Mouse (Mus musculus): ENCODE data around the gene Fam89b. TPM values are rescaled to one million over a fixed set of nuclear protein-coding genes. Genes with fewer than 3 reads are reported as not detected.

The Fam89b gene
- polyA plus RNA-seq, 1 experiment from 2014 or later, result 116 TPM

- Histone ChIP-seq H3K4me1 (ENCODE audit: insufficient read depth) (peaks cover 37% of the 10 kb centered on the region), H3K9ac (peak overlapping the region; percentile 91), H3K36me3 (ENCODE audit: insufficient read depth) (peaks cover 29% of the 10 kb centered on the region; the same call in 1 of the 2 replicates), H3K27me3 (ENCODE audit: insufficient read depth, low read length) (no peaks in the 10 kb centered on the region), H3K4me2 (peak overlapping the region; percentile 92), H3K4me3 (ENCODE audit: low read depth, low read length) (peak overlapping the region; percentile 83), H3K9me3 (ENCODE audit: low read depth, low read length) (no peaks in the 10 kb centered on the region), H3K27ac (ENCODE audit: low read depth) (peak overlapping the region; percentile 48)
- no peak for DNase-seq
- 72% methylated on average over 15 of the region's 15 CpGs for WGBS
- no peak for TF ChIP-seq CTCF (IDR thresholded peaks at IDR 0.05; ENCODE audit: low read depth)
- no peak for ATAC-seq (ENCODE audit: insufficient read depth)
Observed at GRCm38 (mm10) chr19:5726961-5727578, 2.4 kb downstream of the Fam89b start.

- ATAC-seq (ENCODE audit: insufficient read depth) (peak; percentile 21; the same call in 1 of the 2 replicates), DNase-seq (peak; percentile 82)
- TF ChIP-seq CTCF (IDR thresholded peaks at IDR 0.05; ENCODE audit: low read depth), result no peak
- no peaks in the 10 kb centered on the region for H3K9me3 ChIP-seq (ENCODE audit: low read depth, low read length)
- H3K27ac ChIP-seq (ENCODE audit: low read depth), result peak within 1 kb of the TSS; percentile 86
- H3K4me2 ChIP-seq, result peak within 1 kb of the TSS; percentile 92
- peaks cover 40% of the 10 kb centered on the region for H3K36me3 ChIP-seq (ENCODE audit: insufficient read depth)
- H3K27me3 ChIP-seq (ENCODE audit: insufficient read depth, low read length), result no peaks in the 10 kb centered on the region
- peak within 1 kb of the TSS; percentile 83 for H3K4me3 ChIP-seq (ENCODE audit: low read depth, low read length)
- WGBS, result 8% methylated on average over 48 of the region's 49 CpGs
- peaks cover 32% of the 10 kb centered on the region for H3K4me1 ChIP-seq (ENCODE audit: insufficient read depth)
- peak within 1 kb of the TSS; percentile 76 for H3K9ac ChIP-seq
Observed at GRCm38 (mm10) chr19:5725767-5726515, 3.5 kb downstream of the Fam89b start, which contains the start of gene Ehbp1l1. Gene Ehbp1l1 (minus strand): TSS chr19:5726317.

GRCm38 (mm10) chr19:5725029-5725707 lies 4.3 kb downstream of the Fam89b start:
- no peak for ATAC-seq (ENCODE audit: insufficient read depth)
- peaks cover 28% of the 10 kb centered on the region for H3K4me1 ChIP-seq (ENCODE audit: insufficient read depth)

GRCm38 (mm10) chr19:5724549-5724941 lies 4.9 kb downstream of the Fam89b start:
- no peak for ATAC-seq (ENCODE audit: insufficient read depth)
- Histone ChIP-seq H3K4me3 (ENCODE audit: low read depth, low read length) (peak overlapping the region; percentile 83), H3K9me3 (ENCODE audit: low read depth, low read length) (no peaks in the 10 kb centered on the region), H3K4me2 (peak overlapping the region; percentile 92), H3K4me1 (ENCODE audit: insufficient read depth) (peaks cover 28% of the 10 kb centered on the region), H3K27me3 (ENCODE audit: insufficient read depth, low read length) (no peaks in the 10 kb centered on the region), H3K9ac (peak overlapping the region; percentile 76), H3K36me3 (ENCODE audit: insufficient read depth) (peaks cover 51% of the 10 kb centered on the region), H3K27ac (ENCODE audit: low read depth) (peak overlapping the region; percentile 86)
- peak; percentile 57 for DNase-seq
- TF ChIP-seq CTCF (IDR thresholded peaks at IDR 0.05; ENCODE audit: low read depth), result no peak
- 57% methylated on average over 7 of the region's 7 CpGs for WGBS

More at GRCm38 (mm10) chr19:5725029-5725707, 4.3 kb downstream of the Fam89b start:
- Histone ChIP-seq H3K27ac (ENCODE audit: low read depth) (peak overlapping the region; percentile 86), H3K9ac (peak overlapping the region; percentile 76), H3K27me3 (ENCODE audit: insufficient read depth, low read length) (no peaks in the 10 kb centered on the region), H3K4me3 (ENCODE audit: low read depth, low read length) (peak overlapping the region; percentile 83), H3K4me2 (peak overlapping the region; percentile 92), H3K9me3 (ENCODE audit: low read depth, low read length) (no peaks in the 10 kb centered on the region), H3K36me3 (ENCODE audit: insufficient read depth) (peaks cover 45% of the 10 kb centered on the region)
- no peak for TF ChIP-seq CTCF (IDR thresholded peaks at IDR 0.05; ENCODE audit: low read depth)
- WGBS, result 60% methylated on average over 12 of the region's 12 CpGs
- peak; percentile 57 for DNase-seq

- WGBS, result 62% methylated on average over 4 of the region's 4 CpGs
- Histone ChIP-seq H3K27ac (ENCODE audit: low read depth) (peak overlapping the region; percentile 86; the same call in 1 of the 2 replicates), H3K9me3 (ENCODE audit: low read depth, low read length) (no peaks in the 10 kb centered on the region), H3K4me1 (ENCODE audit: insufficient read depth) (peaks cover 28% of the 10 kb centered on the region), H3K4me3 (ENCODE audit: low read depth, low read length) (peak overlapping the region; percentile 83), H3K36me3 (ENCODE audit: insufficient read depth) (peaks cover 56% of the 10 kb centered on the region), H3K4me2 (peak overlapping the region; percentile 92), H3K27me3 (ENCODE audit: insufficient read depth, low read length) (no peaks in the 10 kb centered on the region), H3K9ac (peak overlapping the region; percentile 76)
- ATAC-seq (ENCODE audit: insufficient read depth) (no peak), DNase-seq (no peak)
- no peak for TF ChIP-seq CTCF (IDR thresholded peaks at IDR 0.05; ENCODE audit: low read depth)
Observed at GRCm38 (mm10) chr19:5723934-5724548, 5.4 kb downstream of the Fam89b start.

GRCm38 (mm10) chr19:5722848-5723425 lies 6.5 kb downstream of the Fam89b start:
- no peak overlapping the region for H3K4me3 ChIP-seq (ENCODE audit: low read depth, low read length)
- no peak overlapping the region; the same call in 1 of the 2 replicates for H3K4me2 ChIP-seq
- H3K9ac ChIP-seq, result no peak overlapping the region
- no peak overlapping the region for H3K27ac ChIP-seq (ENCODE audit: low read depth)
- DNase-seq (no peak), ATAC-seq (ENCODE audit: insufficient read depth) (no peak)
- no peak for TF ChIP-seq CTCF (IDR thresholded peaks at IDR 0.05; ENCODE audit: low read depth)
- H3K4me1 ChIP-seq (ENCODE audit: insufficient read depth), result peaks cover 20% of the 10 kb centered on the region; the same call in 1 of the 2 replicates
- no peaks in the 10 kb centered on the region for H3K9me3 ChIP-seq (ENCODE audit: low read depth, low read length)
- WGBS, result 84% methylated on average over 7 of the region's 7 CpGs
- no peaks in the 10 kb centered on the region for H3K27me3 ChIP-seq (ENCODE audit: insufficient read depth, low read length)
- H3K36me3 ChIP-seq (ENCODE audit: insufficient read depth), result peaks cover 67% of the 10 kb centered on the region
